Mouse (Mus musculus) hindlimb bud, embryonic 11.5 days (tissue): ENCODE results near the gene Gm40193.
"Not testable (repeated sequence)": the region's sequence is repeated elsewhere in the genome, so short reads cannot be mapped to it uniquely, and the experiment has no call there.

Source experiments
- DNase-seq: peaks from one replicate; pipeline ENCODE4 v3.0.0-alpha.2; 2012; ENCODE audit warnings: low read depth, low spot score; ENCODE audit errors: extremely low spot score

The Gm40193 gene

DNA sequence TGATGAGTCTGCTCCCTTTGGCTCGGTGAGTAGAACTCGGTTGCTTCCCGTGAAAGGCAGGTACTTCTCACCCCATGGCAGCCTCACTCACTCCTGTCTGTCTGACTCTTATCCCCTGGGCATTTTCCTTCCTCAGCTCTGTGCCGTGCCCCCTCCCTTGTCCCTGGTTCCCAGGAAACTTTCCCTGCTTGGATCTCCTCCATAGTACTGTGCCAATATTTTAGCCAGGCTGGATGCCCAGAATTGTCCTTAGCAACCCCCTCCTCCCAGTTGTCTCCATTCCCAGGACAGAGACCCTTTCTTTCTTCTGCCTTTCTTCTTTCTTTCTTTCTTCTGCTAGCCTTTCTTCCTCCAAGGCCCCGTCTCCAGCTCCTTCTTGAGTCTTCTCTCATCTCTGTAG is 8.7 kb upstream of the Gm40193 start:
- DNase-seq = no peak

DNA sequence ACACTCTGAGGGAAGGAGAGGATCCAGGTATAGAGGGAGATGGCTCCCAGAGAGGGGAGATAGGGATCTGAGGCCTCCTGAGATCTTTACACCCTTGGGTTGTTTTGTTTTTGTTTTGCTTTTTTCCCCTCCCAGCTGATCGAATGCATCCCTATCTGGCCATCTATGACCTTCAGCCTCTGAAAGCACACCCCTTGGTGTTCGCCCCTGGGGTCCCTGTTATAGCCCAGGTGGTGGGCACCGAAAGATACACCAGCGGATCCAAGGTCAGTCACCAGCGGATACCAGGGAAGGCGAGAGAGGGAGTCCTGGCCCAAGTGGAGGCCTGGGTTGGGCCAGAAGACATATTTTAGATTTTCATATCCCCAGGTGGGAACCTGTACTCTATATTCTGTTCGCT is 8.2 kb upstream of the Gm40193 start:
- no peak for DNase-seq

DNA sequence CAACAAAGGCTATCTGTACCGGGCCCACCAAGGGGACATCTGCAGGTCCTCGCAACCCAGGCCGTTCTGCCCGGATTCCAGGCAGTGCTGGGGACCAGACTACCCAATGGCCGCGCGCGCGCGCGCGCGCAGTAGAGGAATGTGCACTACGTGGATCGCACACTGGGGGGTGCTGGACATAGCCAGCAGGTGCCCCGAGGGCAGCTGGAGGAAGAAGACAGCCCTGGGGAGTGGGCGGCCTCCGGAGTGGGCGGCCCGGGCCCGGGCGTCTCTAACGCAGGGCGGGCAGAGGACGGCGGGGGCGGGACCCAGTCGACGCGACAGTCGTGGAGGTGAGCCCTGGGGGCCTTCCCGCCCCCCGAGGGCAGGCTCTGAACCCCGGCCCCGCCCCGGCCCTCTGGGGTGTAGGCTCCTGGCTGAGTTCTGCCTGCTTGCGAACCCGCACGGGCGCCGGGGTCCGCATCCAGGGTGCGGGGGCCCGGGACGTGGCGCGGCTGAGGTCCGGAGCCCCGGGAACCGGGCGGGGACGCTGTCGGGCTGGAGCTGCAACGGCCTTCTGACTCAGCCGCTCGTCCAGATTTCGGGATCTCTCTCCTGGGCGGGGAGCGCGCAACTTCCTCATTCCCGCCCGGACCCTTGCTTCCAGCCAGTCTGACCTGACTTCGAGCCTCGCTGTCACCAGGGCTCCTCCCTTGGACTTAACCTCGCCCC is 7.3 kb upstream of the Gm40193 start, which contains the start of gene Pld2:
Gene Pld2 (plus strand): TSS at position 188 of the 711 bp plus-strand sequence.
- no peak for DNase-seq

DNA sequence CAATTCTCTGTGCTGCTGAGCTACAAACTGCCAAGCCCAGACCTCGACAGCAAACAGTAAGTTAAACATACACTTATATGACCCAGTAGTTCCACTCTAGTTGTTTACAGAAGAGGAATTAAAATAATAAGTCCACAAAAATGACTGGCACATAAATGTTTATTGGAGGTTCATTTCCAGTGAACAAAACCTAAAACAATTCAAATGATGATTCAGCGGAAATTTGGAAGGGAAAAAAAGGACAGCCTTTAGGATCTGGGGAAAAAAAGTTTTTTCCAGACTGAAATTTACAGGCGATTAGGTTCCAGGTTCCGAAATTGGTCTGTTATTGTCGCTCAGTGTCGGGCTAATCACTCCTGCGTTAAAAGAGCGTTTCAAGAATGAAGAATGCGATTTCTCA is 6.7 kb upstream of the Gm40193 start:
- DNase-seq = no peak

DNA sequence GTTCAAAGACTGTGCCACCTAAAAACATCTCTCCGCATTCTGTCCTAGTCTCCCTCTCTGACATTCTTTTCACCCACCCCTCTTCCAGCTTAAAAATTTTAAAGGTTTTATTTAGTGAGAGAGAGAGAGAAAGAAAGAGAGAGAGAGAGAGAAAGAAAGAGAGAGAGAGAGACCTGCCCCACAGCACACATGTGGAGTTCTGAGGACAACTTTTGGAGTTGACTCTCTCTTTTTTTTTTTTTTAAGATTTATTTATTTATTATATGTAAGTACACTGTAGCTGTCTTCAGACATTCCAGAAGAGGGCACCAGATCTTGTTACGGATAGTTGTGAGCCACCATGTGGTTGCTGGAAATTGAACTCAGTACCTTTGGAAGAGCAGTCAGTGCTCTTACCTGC is 1.7 kb downstream of the Gm40193 start:
- DNase-seq = not testable (repeated sequence)

DNA sequence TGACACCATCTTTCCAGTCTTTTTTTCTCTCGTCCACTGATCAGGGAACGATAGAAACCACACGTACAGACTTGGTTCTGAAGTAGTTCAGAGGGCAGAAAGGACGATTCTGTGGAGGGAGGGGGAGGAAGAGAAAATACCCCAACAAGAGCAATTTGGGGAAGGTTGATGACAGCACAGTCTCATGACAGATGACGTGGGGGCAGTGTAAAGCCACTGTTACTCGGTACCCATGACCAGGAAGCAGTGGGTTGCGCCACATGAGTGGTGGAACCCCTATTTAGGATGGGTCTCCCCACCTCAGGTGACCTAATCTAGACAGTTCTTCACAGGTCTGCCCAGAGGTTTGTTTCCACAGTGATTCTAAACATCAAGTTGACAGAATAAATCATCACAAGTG is 4.1 kb downstream of the Gm40193 start:
- no peak for DNase-seq

DNA sequence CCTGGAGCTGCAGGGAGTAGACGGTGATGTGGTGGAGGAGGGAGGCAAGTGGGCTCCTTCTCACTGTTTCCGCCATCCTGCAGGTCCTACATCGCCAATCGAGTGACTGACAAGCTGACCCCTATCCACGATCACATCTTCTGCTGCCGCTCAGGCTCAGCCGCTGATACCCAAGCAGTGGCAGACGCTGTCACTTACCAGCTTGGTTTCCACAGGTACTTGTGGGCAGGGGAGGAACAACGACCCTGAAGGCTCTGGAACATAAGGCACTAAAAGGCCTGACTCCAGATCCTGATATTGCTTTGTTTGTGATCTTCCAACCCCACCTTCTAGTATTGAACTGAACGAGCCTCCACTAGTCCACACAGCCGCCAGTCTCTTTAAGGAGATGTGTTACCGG is 6.5 kb downstream of the Gm40193 start:
- no peak for DNase-seq

DNA sequence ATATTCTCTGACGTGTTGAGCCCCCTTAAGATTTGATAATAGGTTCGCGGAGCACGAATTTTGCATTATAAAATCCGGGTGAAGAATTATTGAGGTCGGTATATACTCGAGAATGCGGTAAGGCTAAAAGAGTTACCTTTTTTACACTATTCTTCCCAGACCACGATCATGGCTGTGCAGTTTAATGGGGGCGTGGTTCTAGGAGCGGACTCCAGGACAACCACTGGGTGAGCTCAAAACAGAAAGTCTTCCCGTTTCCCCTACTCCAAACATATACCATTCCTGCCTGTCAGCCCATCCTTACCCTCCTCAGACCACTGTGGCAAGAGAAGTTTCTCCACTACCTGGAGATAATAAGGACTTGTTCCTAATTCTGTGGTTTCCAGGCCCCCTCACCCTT is 7.0 kb downstream of the Gm40193 start:
- no peak for DNase-seq

DNA sequence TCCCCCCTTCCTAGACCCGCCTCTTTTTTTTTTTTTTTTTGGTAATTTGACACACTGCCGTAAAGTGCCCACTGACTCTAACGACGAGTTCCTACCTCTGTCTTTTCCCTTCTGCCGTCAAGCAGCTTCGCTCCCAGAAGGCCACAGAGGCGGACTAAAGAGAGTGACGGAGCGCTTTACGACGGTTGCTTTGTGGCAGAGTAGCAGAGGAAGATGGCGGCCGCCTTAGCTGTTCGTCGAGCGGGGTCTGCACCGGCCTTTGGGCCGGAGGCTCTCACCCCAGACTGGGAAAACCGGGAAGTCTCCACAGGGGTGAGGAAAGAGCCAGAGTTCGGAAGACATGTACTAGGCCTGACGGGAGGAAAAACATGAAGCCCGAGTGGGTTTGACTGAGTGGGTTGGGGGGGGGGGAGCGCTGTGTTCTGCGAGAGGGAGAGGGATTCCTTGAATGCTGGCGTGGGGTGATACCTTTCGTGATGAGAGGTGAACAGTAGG is 7.5 kb downstream of the Gm40193 start, which contains the start of gene Psmb6:
Gene Psmb6 (plus strand): TSS at position 184 of the 495 bp plus-strand sequence.
- DNase-seq = peak; percentile 93

DNA sequence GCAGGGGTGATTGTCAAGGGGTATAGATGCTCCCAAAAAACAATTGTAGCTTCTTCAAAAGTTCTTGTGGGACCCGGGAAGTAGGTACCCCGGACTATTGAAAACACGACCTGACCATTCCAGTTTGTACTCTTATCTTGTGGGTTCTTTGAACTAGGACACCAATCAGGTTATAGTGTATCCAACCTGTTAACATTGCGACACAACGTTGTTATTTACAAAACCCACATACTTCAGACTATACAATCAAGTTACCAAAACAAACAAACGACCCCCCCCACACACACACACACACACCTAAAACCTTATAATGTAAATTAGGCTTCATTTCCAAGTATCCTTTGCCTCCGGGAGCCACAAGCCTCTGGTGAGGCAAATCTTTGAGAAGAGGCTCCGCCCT is 8.0 kb downstream of the Gm40193 start:
- no peak for DNase-seq

DNA sequence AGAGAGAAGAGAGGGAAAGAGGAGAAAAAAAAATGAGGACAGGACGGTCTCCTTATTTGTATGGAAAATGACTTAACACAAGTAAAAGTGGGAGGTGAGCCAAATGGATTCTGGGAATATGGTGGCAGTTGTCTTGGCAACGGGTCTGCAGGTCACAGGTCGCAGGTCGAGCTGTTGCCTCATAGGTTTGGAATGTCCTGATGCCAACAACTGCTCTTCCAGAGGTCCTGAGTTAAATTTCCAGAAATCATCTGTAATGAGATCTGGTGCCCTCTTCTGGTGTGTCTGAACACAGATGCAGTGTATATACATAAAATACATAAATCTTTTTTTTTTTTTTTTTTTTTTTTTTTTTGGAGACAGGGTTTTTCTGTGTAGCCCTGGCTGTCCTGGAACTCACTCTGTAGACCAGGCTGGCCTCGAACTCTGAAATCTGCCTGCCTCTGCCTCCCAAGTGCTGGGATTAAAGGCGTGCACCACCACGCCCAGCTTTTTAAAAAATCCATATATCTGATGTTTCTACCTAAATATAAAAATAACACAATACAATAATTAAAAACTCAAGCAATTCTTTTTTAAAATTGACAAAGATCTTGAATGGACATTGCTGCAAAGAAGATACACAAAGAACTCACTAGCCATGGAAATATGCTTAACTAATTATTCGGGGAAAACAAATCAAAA is 9.3 kb downstream of the Gm40193 start:
- DNase-seq = not testable (repeated sequence)

DNA sequence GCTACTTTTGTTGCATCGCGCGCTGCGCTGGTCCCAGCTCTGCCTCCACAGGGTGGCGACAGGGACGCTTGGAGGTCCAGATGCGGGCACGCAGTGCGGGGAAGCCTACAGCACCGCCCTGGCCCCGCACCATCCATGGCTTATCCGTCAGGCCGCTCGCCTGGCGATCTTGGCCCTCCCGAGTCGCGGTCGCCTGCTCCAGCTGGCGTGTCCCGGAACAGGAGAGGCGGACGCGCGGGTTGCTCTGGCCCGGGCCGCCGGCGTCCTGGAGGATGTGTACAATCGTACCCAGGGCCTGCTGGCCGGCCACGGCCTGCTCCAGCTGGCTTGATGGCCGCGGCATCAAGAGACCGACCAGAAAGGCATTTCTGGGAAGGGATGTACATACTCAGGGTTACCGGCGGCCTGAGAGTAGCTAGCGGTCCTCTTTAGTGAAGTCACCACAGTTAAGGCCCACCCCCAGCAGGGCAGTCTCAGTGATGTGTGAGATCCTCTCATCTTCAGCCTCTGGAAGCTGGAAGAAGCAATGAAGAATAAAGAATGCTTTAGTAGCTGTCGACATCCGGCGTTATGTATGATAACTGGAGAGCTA is 12.5 kb downstream of the Gm40193 start:
- DNase-seq = no peak

DNA sequence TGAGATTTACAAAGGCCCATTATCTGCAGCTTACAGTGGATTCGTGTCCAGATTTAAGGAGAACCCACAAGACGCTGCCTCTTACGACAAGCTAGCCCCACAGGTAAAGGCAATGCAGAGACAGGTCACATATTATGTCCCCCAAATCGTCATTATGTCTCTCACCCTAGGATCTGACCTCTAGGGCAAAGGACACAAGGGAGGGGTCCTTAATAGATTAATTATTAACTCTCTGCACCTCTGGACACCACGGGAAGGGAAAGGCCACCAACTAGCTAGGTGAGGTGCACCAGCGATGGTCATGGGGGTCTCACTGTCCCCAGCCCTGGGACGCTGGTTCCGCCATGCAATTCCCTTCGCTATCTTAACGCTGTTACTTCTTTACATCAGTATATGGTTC is 13.8 kb downstream of the Gm40193 start, which contains the start of gene Gltpd2:
Gene Gltpd2 (plus strand): TSS at position 274 of the 400 bp plus-strand sequence.
- no peak for DNase-seq

DNA sequence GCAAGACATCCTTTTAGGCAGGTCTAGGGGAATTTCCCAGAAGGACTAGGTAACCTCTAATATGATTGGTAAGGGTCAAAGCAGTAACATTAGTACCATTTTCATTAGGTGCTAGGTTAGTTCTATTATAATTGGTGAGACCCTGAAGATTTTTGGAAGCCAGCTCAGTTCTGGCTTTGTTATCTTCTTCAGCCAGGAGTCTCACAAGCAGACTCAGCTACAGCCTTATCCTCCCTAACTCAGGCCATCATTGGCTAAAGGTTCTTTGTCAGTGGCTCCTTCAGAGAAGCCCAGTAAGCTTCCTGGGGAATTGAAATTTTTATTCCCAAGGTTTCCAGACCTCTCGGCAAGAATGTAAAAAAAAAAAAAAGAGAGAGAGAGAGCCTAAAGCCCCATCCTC is 14.3 kb downstream of the Gm40193 start:
- DNase-seq = no peak

DNA sequence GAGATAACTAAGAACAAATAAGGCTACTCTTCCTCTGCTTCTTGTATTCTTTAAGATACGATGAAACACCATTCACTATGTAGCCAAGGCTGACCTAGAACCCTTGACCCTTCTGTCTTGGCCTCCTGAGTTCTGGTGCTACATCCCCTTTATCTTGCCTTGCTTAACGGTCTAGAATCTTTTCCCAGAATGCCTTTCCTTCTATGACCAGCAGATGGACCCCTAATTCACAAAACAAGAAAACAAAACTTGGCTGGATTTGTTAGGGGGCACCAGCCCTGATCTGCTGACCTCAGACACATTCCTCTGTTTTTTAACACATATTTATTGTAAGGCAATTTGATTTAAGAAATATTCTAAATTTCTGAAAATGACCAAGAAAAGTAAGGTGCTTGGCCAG is 16.4 kb downstream of the Gm40193 start:
- peak; percentile 57 for DNase-seq

DNA sequence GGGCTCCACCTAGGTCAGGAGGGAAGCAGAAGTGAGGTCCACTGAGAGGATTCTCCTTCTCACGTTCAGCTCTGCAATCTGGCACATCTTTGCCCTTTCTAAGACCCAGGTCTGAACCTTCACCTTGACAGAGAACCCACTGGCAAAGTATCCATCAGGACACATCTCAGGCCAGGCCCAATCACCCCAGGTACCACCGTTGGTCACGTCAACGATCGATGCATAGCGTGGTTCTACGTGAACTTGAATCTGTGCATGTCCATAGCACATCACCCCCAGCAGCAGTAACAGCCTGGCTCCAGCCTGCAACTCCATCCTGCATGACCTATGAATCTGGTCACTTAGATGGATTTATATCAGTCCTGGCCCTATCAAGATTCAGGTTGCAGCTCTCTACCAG is 18.5 kb downstream of the Gm40193 start, which contains the start of gene Vmo1:
Gene Vmo1 (minus strand): TSS at position 329 of the 400 bp plus-strand sequence.
- DNase-seq = no peak

DNA sequence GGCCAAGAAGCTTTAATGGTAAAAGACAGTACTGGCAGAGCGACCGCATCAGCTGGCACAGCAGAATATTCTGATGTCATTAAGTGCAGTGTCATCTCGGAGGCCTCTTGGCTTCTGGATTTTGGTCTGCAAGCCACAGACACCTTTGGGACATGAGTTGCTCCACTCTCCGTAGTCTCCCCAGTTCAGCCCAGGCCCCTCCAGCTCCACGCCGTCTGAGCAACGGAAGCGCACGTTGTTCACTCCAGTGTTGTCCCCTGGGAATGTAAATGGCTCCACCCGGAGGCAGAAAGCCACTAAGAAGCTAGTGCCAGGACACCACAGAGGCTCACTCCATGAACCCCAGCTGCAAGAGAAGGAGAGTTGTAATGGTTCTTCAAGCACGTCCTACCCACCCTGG is 19.2 kb downstream of the Gm40193 start:
- no peak for DNase-seq

DNA sequence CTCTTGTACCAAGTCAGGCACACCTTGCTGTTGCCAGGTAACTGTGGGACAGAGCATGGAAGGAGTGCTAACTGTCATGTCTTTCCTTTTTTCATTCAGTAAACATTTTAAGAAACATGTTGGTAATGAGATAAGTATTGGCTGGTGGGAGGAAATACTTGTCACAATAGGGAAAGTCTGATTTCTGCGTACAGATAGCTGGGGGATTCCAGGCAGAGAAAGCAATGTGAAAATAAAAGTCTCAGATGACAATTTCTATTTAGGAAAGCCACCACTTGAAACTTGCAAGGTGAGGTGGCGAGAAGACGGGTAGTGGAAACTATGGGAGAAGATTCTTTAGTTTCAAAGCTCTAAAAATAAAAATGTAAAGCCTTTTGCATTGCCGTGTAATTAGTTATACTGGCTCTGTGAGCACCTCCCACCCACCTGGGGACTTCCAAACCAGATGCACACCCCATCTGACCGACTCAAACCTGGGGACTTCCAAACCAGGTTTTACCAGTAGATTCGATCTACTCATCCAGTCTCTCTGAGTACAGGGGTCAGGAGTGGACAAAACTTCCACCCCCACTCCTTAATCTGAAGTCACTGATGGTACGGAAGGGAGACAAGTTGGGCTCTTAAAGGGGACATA is 19.9 kb downstream of the Gm40193 start:
- no peak for DNase-seq

DNA sequence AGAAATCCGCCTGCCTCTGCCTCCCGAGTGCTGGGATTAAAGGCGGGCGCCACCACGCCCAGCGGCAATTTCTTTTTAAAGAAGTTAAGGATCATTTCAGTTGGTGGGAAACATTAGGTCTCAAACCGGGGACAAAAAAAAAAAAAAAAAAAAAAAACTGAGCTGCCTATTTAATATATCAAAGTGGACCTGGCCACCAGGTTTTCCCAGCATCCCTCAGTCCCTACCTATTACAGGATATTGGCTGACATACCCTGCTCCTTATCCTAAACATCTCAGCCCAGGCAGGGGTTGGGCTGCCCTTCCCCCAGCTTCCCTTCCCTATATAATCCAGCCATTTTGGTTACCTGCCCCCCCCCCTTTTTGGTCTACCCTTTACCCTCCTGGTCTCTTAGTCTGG is 20.9 kb downstream of the Gm40193 start:
- no peak for DNase-seq

DNA sequence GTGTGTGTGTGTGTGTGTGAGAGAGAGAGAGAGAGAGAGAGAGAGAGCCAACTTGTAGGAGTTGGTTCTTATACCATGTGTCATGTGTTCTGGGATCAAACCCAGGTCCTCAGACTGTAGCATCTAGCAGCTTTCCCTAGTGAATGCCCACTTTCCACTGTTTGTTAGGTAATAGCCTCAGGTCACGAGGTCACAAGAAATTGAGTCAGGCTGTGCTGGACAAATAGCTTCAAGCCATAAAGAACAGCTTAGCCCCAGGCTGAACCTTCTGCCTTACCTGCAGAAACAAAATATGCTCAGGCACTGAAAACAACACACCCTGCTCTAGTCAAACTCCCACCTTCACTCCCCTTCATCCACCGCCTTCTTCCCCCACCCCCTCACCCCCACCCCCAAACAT is 21.5 kb downstream of the Gm40193 start:
- DNase-seq = no peak
